Mouse (Mus musculus): Measurements from ENCODE around the gene Efcab8. TPM values are rescaled to one million over a fixed set of nuclear protein-coding genes. Genes with fewer than 3 reads are reported as not detected.

Efcab8 gene
- polyA plus RNA-seq (2015; fragmentation: Nextera tagmentation; extraction: Ambion mirVana): 0.08 TPM in 1 of 2 replicates, not detected in the other

DNA sequence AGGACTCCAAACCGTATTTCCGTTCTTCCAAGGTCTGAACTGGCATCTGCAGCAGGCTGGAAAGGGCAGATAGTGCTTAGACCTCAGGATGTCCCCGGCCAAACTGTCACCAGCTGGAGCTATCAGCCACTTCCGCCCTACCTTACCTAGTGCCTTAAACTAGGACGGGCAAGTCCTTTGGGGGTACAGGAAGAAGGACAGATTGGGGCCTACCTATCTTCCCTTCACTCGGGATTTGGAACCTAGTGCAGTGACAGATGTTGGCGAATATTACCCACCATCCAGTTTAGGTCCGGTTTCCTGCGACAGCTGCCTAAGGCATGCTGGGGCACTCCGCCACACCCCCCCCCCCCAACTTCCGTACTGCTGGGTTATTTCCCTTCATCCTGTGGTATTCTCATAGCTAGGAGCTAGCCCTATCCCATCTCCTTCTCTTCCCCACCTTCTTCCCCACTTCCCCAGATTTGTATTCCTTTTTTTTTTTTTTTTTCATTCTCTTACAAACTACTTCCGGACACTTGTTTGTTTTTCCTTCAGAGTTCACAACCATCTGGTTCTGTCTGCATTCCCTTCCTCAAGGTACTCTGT is at the start of gene Efcab8:
Efcab8 (plus strand) TSS at position 538 of the 588 bp plus-strand sequence.
- Histone ChIP-seq H3K4me1 (peaks cover 13% of the 10 kb centered on the region), H3K9ac (peak within 1 kb of the TSS; percentile 32), H3K4me2 (peak within 1 kb of the TSS; percentile 84), H3K36me3 (no peaks in the 10 kb centered on the region), H3K27ac (no peak within 1 kb of the TSS), H3K27me3 (no peaks in the 10 kb centered on the region), H3K9me3 (no peaks in the 10 kb centered on the region), H3K4me3 (peak within 1 kb of the TSS; percentile 38)
- 35% methylated on average over 12 of the region's 12 CpGs for WGBS
- ATAC-seq (ENCODE audit: borderline replicate concordance, extremely low read depth, low FRiP score, low TSS enrichment): peak; percentile 43; the same call in 1 of the 2 replicates

DNA sequence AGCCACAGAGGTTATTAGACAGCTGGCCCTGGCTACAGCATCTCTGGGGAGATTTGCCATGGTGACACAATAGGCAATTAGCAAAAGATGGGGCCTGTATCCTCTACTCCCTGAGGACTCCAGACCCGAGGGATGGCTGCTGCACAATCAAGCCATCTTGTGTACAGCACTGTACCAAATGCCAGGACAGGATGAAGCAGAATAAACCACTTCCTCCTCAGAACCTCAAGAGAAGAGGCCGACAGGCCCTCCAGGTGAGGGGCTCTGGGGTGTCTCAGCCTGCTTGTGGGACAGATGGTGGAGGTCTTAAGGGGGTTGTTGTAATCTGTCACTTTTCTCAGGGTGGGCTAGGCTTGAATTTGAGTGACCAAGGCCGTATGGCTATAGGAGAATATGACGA is 45.7 kb upstream of the Efcab8 start:
- Histone ChIP-seq H3K9me3 (no peaks in the 10 kb centered on the region), H3K9ac (no peak overlapping the region), H3K36me3 (no peaks in the 10 kb centered on the region), H3K27ac (no peak overlapping the region), H3K4me3 (no peak overlapping the region), H3K4me1 (no peaks in the 10 kb centered on the region), H3K27me3 (no peaks in the 10 kb centered on the region), H3K4me2 (no peak overlapping the region)
- WGBS: 68% methylated on average over 4 of the region's 4 CpGs
- no peak for ATAC-seq (ENCODE audit: borderline replicate concordance, extremely low read depth, low FRiP score, low TSS enrichment)

DNA sequence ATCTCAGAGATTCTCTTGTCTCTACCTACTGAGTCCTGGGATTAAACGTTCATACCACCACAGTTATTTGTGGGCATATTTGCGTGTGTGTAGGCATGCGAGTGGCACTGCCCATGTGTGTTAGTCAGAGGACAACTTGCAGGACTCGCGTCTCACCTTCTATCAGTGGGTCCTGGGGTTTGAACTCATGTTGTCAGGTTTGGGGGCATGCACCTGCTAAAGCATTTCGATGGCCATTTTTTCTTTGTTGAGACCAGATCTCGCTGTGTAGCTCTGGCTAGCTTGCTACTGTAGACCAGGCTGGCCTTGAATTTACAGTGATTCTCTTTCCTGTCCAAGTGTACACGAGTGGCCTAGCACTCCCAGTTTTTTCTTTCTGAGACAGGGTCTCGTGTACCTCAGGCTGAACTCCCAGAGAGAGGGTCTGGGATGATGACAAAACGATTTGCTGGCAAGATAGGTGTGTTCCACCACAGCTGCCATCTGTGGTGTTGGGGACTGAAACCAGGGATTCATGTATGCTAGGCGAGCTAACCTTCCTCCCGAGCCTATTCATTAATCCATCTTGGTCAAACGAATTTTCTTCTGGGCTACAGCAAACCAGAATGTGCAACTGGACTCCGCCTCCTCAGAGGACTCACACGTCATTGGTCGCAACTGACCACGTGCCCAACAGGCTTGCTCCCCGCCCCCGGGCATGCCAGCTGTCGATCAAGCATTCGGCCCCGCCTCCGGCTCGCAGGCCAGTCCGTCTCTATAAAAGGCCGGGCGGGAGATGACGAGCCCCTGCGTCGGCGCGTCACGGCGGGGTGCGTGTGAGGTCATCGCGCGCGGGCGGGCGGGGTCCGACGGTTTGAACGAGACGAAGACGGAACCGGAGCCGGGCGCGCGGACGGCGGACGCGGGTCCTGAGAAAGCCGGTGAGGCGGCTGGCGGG is 39.0 kb upstream of the Efcab8 start, which contains the start of gene Mapre1:
Mapre1 (plus strand) TSS at position 775 of the 937 bp plus-strand sequence.
- Histone ChIP-seq H3K27ac (peak within 1 kb of the TSS; percentile 92), H3K27me3 (no peaks in the 10 kb centered on the region), H3K4me1 (peaks cover 23% of the 10 kb centered on the region), H3K9me3 (no peaks in the 10 kb centered on the region), H3K4me2 (peak within 1 kb of the TSS; percentile 76), H3K36me3 (no peaks in the 10 kb centered on the region), H3K4me3 (peak within 1 kb of the TSS; percentile 78), H3K9ac (peak within 1 kb of the TSS; percentile 93)
- ATAC-seq (ENCODE audit: borderline replicate concordance, extremely low read depth, low FRiP score, low TSS enrichment): peak; percentile 99
- WGBS: 10% methylated on average over 58 of the region's 58 CpGs

DNA sequence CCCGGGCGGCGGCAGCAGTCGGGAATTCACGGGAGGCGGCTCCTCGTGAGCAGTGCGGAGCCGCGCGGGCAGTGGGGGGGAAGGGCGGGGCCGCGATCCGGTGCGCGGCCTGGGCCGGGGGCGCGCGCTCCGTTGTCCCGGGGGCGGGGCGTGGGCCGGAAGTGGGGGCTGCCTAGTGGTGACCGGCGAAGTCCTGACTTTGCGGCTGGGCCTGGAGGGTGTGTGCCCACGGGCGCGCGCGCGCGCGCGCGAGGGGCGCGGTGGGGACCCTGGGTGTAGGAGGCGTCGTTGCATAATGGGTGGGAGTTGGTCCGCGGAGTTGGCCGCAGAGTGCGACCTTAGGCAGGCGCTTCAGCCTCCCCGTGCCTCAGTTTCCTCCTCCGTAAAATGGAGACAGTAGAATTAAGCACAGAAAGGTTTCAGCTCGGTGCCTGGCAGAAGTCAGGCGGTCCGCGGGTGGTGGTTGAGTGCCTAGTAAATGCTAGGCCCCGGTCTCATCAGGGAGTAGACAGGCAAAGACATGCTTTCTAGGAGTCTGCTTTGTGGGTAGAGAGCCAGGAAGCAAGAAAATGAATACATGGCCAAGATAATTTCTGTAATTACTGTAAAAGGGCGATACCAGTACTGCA is 38.2 kb upstream of the Efcab8 start:
- Histone ChIP-seq H3K4me1 (peaks cover 23% of the 10 kb centered on the region), H3K27me3 (no peaks in the 10 kb centered on the region), H3K36me3 (peaks cover 3% of the 10 kb centered on the region), H3K9me3 (no peaks in the 10 kb centered on the region), H3K9ac (peak overlapping the region; percentile 93), H3K4me2 (peak overlapping the region; percentile 69), H3K4me3 (peak overlapping the region; percentile 78), H3K27ac (peak overlapping the region; percentile 92)
- WGBS: under 1% methylated on average over 56 of the region's 56 CpGs
- peak; percentile 87 for ATAC-seq (ENCODE audit: borderline replicate concordance, extremely low read depth, low FRiP score, low TSS enrichment)

DNA sequence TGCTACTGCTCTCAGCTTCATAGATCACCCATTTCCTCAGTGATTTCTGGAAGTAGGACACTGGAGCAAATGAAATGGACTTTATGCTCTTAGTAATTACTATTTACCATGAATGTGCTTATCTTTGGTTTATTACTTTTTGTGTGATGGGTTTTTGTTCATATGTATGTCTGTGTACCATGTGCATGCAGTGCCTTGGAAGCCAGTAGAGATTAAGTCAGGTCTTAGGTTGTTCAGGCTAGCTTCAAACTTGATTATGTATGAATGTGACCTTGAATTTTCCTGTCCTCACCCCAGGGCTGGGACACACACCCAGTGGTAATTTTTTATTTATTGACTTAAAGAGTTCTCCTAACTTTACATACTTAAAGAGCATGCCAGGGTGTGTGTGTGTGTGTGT is 31.7 kb upstream of the Efcab8 start:
- Histone ChIP-seq H3K27ac (no peak overlapping the region), H3K4me3 (no peak overlapping the region), H3K9me3 (no peaks in the 10 kb centered on the region), H3K36me3 (peaks cover 14% of the 10 kb centered on the region), H3K4me1 (peaks cover 20% of the 10 kb centered on the region), H3K9ac (no peak overlapping the region), H3K27me3 (no peaks in the 10 kb centered on the region), H3K4me2 (no peak overlapping the region)
- no peak for ATAC-seq (ENCODE audit: borderline replicate concordance, extremely low read depth, low FRiP score, low TSS enrichment)

DNA sequence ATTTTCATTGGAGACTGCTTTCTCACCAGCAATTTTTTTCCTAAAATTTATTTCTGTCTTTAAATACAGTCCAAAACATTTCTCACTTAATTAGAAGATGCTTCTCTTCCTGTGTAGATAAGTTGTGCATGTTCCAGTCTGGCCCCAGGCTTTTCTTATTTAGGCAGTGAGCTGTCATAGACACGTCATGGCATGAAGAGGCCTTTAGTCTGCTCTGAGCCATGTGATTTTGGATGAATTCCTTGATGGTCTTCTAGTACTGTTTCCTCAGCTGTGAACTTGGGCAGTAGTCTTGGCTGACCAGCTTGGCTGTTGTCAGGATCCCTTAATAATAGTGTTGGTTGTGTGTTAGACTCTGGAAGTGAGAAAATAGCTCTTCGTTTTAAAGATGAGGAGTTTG is 29.4 kb upstream of the Efcab8 start:
- no peaks in the 10 kb centered on the region for H3K27me3 ChIP-seq
- H3K36me3 ChIP-seq: peaks cover 20% of the 10 kb centered on the region
- H3K4me1 ChIP-seq: peaks cover 12% of the 10 kb centered on the region
- 68% methylated on average over 2 of the region's 2 CpGs for WGBS
- H3K9ac ChIP-seq: no peak overlapping the region
- H3K4me3 ChIP-seq: no peak overlapping the region
- H3K27ac ChIP-seq: no peak overlapping the region
- H3K4me2 ChIP-seq: no peak overlapping the region
- ATAC-seq (ENCODE audit: borderline replicate concordance, extremely low read depth, low FRiP score, low TSS enrichment): peak; percentile 81
- no peaks in the 10 kb centered on the region for H3K9me3 ChIP-seq

DNA sequence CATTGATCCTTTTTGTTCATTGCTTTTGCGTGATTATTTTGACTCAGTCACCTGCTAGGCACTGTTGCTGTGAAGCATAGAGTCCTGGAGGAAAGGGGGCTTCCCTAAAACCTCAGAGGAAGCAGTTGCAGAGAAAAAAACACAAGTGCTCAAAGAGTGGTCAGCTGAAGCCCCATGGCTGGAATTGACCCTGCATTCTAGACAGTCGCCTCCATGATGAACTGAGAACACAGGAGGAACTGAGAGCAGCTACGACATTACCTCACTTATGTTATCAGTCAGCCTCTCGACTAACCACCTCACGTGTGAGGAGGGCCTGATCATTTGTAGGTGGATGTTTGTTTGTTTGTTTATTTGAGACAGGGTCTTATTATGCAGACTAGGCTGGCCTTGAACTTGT is 17.6 kb upstream of the Efcab8 start:
- H3K9me3 ChIP-seq: no peaks in the 10 kb centered on the region
- no peak overlapping the region for H3K9ac ChIP-seq
- H3K27me3 ChIP-seq: no peaks in the 10 kb centered on the region
- H3K4me1 ChIP-seq: no peaks in the 10 kb centered on the region
- WGBS: 89% methylated on average over 5 of the region's 5 CpGs
- no peak for ATAC-seq (ENCODE audit: borderline replicate concordance, extremely low read depth, low FRiP score, low TSS enrichment)
- H3K27ac ChIP-seq: no peak overlapping the region
- H3K4me3 ChIP-seq: no peak overlapping the region
- H3K4me2 ChIP-seq: no peak overlapping the region
- peaks cover 94% of the 10 kb centered on the region for H3K36me3 ChIP-seq

DNA sequence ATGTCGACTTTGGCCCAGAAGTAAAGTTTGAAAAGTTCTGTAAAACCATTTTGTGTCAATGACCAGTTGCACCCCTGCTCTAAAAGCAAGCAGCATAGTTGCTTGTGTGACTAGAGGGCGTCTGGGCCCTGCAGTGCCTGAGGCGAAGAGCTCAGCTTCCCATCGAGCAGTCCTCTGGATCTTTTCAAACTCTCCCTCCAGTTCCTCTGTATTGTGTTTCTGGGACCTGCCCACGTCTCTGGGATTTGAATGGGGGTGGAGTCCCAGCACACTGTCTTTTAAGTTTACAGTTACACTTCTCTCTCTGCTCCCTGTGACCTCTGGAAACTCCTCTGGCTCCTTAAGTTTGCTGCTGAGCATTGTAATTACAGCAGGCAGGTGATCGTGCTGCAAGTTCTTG is 12.2 kb upstream of the Efcab8 start:
- Histone ChIP-seq H3K4me3 (no peak overlapping the region), H3K9ac (no peak overlapping the region), H3K27me3 (no peaks in the 10 kb centered on the region), H3K9me3 (no peaks in the 10 kb centered on the region), H3K4me2 (no peak overlapping the region), H3K4me1 (no peaks in the 10 kb centered on the region), H3K36me3 (peaks cover 63% of the 10 kb centered on the region), H3K27ac (no peak overlapping the region)
- ATAC-seq (ENCODE audit: borderline replicate concordance, extremely low read depth, low FRiP score, low TSS enrichment): no peak
- WGBS: 67% methylated on average over 6 of the region's 6 CpGs

DNA sequence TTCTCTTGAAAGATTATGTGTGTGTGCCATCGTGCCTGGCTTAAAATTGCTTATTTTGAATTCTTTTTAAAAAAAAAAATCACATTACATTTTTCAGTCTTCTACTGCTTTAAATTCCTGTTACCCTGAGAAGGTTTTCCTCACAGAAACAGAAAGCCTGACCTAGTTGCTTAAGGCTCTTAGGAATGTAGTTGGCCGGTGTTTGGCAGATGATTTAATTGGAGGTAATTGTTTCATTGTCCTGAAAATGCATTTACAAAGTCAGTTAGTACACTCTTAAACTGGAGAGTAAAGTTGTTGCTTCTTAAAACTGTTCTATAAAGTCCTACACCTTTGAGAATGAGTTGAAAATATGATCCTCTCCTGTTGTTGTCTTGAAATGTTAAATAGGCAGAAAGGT is 10.8 kb upstream of the Efcab8 start:
- H3K36me3 ChIP-seq: peaks cover 53% of the 10 kb centered on the region
- no peak for ATAC-seq (ENCODE audit: borderline replicate concordance, extremely low read depth, low FRiP score, low TSS enrichment)
- WGBS: 86% methylated on average over 2 of the region's 2 CpGs

DNA sequence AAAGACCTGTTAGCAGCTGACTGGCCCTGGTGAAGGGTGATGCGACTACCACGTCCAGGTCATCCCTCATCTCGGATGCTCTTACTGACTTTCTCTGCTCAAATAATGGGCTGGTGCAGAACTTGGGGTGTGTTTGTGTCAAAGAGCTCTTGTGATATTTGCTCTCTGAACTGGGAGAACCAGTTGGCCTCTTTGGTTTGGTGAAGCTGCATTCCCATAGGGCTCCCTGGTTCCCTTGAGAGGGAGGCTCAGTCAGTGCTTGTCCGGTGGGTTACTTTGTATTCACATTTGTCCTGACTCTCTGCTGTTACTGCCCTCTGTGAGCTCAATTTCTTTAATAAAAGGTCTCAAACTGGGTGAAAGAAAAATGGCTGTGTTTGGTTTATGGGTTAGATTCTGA is 6.8 kb upstream of the Efcab8 start:
- H3K4me2 ChIP-seq: no peak overlapping the region
- H3K27me3 ChIP-seq: no peaks in the 10 kb centered on the region
- H3K9me3 ChIP-seq: no peaks in the 10 kb centered on the region
- H3K4me3 ChIP-seq: no peak overlapping the region
- peaks cover 17% of the 10 kb centered on the region; the same call in 1 of the 2 replicates for H3K36me3 ChIP-seq
- peak overlapping the region; percentile 64 for H3K27ac ChIP-seq
- 45% methylated on average over 4 of the region's 4 CpGs for WGBS
- H3K4me1 ChIP-seq: 0 out of 2 replicates have a peak, but pooled peaks cover 6% of the 10 kb centered on the region
- ATAC-seq (ENCODE audit: borderline replicate concordance, extremely low read depth, low FRiP score, low TSS enrichment): no peak
- H3K9ac ChIP-seq: no peak overlapping the region

More for the DNA sequence above, 10.8 kb upstream of the Efcab8 start:
- Histone ChIP-seq H3K9ac (no peak overlapping the region), H3K4me1 (0 out of 2 replicates have a peak, but pooled peaks cover 6% of the 10 kb centered on the region), H3K4me3 (no peak overlapping the region), H3K4me2 (no peak overlapping the region), H3K27me3 (no peaks in the 10 kb centered on the region), H3K9me3 (no peaks in the 10 kb centered on the region), H3K27ac (no peak overlapping the region)

DNA sequence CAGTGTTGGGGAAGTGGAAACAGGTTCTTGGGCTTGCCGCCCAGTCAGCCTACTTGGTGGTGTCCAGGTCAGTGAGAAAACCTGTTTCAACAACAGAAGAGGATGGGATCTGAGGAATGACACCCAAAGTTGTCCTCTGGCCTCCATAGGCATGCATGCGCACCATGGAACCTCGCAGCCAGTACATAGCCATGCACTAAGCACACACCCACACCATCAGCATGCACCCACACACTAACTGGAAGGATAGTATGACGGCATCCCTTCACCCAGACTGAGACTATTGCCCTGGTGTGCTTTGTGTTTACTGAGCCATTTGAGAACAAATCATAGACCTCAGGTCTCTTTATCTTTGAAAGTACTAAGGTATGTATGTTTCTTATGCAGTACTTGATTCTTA is 4.3 kb upstream of the Efcab8 start:
- Histone ChIP-seq H3K4me2 (no peak overlapping the region), H3K9me3 (no peaks in the 10 kb centered on the region), H3K4me1 (peaks cover 16% of the 10 kb centered on the region), H3K9ac (no peak overlapping the region), H3K36me3 (peaks cover 4% of the 10 kb centered on the region; the same call in 1 of the 2 replicates), H3K27ac (no peak overlapping the region), H3K4me3 (no peak overlapping the region), H3K27me3 (no peaks in the 10 kb centered on the region)
- no peak for ATAC-seq (ENCODE audit: borderline replicate concordance, extremely low read depth, low FRiP score, low TSS enrichment)
- 92% methylated on average over 4 of the region's 4 CpGs for WGBS

Data from lung, embryonic 15.5 days (tissue).